Mouse (Mus musculus) lung, postnatal 36 days (tissue): Measurements from ENCODE around the gene Abcb10.
"Not testable (repeated sequence)": the region's sequence is repeated elsewhere in the genome, so short reads cannot be mapped to it uniquely, and the experiment has no call there.

Source experiments
- DNase-seq: peaks from one replicate; pipeline ENCODE4 v3.0.0; 2022; ENCODE audit warnings: mixed read lengths

The Abcb10 gene

DNA sequence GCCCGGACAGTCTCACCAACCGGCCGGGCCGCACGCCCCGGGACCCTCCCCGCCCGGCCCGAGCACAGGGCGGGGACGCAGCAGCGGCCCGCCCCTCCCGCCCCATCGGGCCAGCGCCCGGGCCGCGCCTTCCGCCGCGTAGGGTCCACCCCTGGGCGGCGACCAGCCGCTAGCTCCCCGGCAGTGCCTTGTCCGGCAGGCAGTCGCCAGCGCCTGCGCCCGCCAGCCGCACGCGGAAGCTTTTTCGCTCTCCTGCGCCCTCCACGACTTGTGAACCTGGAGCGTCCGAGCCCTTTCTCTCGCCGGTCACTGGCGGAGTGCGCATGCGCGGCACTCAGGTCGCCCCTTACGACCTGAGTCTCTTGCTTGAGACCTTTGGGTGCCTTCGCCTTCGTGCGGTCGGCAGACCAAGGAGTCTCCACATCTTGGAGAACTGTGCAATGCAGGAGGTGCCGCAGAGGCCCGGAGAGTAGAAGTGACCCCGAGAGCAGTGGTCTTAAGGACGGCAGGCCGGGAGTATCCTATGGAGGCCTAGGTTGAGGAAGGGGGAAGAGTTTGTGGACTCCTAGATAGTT lies at the start of gene Abcb10:
Abcb10 (minus strand) TSS at position 297 of the 575 bp plus-strand sequence.
- peak; percentile 94 for DNase-seq

GRCm38 (mm10) chr8:124027831-124028230 lies 44.9 kb upstream of the Abcb10 start:
- DNase-seq, result no peak

GRCm38 (mm10) chr8:124026265-124026664 lies 43.3 kb upstream of the Abcb10 start:
- not testable (repeated sequence) for DNase-seq

DNA sequence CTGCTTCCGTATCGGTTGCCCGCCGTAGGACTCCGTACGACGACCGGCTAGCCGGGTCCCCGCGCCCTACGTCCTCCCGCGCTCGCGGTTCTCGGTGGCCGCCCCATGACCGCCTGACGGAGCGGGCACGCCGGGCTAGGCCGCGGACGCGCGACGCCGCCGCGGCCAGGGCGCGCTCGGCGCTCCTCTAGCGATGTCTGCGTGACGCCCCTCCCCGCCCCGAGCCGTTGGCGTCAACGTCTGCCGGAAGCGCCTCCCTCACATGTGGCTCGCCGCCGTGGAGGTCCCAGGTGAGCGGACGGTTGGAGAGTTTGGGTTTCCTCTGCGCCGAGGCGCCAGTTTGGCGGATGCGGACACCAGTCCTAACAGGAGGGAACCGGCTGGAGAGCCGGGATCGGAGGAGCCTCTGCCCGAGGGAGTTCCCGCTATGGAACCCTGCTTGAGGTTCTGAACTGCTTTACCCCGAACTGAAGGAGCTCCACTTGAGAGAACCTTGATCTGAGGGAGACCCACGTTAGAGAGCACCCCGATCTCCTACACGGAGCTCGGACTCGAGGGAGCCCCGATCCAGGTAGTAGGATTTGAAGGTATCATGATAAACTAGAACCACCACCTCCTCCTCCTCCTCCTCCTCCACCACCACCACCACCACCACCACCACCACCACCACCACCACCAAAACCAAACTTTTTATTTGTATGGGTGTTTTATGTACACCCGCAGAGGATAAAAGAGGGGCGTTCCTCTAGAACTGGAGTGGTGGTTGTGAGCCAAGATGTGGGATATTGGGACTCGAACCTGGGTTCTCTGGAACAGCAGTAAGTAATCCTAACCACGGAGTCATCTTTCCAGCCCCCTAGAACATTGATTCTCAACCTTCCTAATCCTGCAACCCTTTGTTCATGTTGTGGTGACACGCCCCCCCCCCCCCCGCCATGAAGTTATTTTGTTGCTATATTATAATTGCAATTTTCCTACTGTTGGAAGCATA lies 38.6 kb upstream of the Abcb10 start, which contains the start of the genes Taf5l and Urb2:
Taf5l (minus strand) TSS at position 161 of the 991 bp plus-strand sequence.
Urb2 (plus strand) TSS at position 272 of the 991 bp plus-strand sequence.
- DNase-seq, result peak; percentile 92

DNA sequence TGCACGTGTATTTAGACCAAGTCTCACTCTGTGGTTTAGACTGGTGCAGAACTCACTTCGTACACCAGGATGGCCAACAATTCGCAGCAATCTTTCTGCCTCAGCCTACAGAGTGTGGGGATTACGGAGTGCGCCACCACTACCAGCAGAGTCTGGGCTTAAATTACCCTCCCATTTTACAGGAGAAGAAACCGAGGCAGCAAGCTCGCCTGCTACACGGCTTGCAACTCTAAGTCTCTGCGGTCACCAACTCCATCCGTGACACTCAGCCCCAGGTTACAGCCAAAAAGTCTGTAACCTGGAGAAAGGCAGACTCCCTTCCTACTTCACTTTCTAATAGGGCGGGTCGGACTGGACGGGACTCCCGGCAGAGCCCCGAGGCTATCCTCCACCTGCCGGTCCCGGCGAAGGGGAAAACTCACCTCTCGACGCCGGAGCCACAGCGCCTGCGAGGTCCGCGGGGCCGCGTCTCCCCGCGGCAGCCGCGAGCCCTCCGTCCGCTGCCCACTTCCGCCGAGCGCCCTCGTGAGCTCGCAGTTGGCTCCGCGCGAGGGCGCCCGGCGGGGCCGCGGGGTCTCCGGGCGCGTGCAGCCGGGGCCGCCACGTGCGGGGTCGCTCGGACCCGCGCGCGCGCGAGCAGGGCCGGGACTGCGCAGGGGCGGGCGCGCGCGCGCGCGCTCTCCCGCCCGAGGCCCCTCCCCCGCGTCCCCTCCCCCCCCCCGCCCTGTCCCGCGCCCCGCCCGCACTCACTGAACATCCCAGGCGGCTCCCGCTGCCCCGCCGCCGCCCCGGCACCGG lies 37.7 kb upstream of the Abcb10 start:
- peak; percentile 52 for DNase-seq

DNA sequence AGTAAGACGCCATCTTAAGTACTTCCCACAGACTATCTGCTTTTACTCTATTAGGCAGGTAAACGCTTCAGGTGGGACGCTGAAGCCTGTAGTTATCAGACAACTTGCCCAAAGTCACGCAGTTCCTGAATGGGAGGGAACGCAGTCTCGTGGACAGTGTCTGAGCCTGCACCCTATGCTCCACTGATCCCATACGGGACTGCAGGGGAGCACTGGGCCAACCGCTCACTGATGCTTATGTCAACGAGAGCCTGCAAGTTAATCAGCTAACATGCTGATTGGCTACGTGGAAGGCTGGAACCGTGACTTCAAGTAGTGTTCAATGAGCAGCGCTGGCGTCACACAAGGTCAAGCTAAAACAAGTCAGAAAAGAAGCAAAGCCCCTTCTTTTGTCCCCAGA lies 36.9 kb upstream of the Abcb10 start:
- DNase-seq, result peak; percentile 28

- no peak for DNase-seq
Observed at GRCm38 (mm10) chr8:124014751-124015150, 31.8 kb upstream of the Abcb10 start.

GRCm38 (mm10) chr8:124014299-124014698 lies 31.4 kb upstream of the Abcb10 start:
- not testable (repeated sequence) for DNase-seq

DNA sequence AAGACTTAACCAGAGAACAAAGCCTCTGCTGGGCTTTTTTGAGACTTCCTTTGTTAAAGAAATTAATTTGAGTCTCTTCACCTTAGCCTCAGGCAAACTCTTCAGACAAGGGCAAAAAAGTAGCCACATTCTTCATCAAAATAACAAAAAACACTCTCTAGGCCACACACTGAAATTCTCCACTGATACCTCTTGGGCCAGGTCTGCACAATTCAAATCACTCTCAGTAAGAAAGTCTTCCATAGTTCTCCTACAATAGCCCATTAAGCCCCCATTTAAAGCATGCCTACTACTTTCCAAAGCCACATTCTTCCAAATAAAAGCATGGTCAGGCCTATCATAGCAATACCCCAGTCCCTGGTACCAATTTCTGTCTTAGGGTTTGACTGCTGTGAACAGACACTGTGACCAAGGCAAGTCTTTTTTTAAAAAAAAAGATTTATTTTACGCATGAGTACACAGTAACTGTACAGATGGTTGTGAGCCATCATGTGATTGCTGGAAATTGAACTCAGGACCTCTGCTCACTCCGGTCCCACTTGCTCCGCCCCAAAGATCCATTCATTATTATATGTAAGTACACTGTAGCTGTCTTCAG lies 29.2 kb upstream of the Abcb10 start:
- DNase-seq, result no peak

GRCm38 (mm10) chr8:124011580-124011979 lies 28.7 kb upstream of the Abcb10 start:
- no peak for DNase-seq

DNA sequence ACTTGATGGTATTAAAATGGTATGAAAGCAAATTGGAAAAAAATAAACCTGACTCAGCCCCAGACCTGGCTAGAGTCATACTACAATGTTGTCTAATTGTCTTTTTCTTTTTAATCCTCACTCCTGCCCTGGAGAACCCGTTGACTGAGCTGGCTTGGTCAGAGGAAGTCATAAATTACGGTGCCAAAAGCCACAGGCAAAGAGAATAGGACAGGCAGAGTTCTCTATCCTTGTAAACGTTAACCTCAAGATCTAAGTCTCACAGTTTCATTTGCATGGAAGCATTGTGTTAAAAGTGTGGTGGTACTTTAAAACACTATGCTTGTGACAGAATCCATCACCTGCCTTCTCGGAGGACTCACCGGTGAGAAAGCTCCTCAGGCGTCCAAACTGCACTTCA lies 24.9 kb upstream of the Abcb10 start:
- DNase-seq, result no peak

GRCm38 (mm10) chr8:124002546-124003108 lies 19.7 kb upstream of the Abcb10 start:
- no peak for DNase-seq

DNA sequence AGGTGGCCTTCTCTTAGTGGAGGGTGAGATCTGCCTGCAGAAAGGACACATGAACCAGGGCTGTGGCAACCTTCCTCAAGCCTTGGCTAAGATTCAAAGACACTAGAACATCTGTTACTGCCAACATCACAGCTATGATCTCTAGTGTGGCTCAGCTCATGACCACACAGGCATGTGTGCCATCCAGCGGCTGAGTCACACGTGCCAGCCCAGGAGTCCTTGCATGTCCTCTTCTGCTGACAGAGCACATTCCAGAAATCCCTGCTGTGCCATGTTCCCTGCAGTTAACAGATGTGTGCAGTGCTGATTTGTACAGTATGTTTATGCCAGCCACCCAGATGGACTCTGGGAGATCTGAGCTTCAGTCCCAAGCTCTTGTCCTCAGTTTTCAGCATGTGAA lies 16.6 kb upstream of the Abcb10 start:
- DNase-seq, result no peak

GRCm38 (mm10) chr8:123993997-123994396 lies 11.1 kb upstream of the Abcb10 start:
- peak; percentile 40 for DNase-seq

GRCm38 (mm10) chr8:123993597-123993996 lies 10.7 kb upstream of the Abcb10 start:
- DNase-seq, result peak; percentile 18

GRCm38 (mm10) chr8:123992587-123992986 lies 9.7 kb upstream of the Abcb10 start:
- DNase-seq, result peak; percentile 32

DNA sequence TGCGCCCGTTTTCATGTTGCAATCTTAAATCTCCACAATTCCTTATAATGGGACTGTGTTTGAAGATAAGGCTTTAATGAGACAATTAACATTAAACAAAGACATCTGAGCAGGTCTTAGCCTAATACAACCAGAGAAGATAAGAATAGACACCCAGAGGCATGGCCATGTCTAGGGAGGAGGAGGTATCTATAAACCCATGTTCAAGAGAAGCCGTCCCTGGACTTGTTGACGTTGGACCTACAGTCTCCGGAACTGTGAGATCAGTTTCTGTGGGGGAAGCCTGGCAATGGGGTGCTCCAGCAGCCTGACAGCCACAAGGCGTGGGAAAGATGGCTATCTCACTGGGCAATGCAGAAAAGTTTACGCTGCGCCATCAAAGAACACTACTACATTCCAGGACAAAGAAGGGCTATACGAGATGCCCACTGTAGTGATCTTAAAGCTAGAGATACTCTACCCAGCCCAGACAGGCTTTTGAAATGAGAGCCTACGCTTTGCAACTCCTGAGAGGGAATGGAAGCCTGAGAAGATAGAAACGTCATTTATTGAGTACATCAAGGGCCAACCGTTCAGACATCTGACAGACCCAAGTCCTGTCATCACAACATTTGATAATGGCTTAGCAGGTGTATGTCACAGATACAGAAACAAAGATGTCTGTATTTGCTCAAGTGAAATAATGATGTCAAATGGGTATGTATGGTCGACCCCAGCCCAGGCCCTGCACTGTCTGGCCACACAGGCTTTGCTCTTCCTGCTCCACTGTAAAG lies 7.5 kb upstream of the Abcb10 start:
- DNase-seq, result no peak

GRCm38 (mm10) chr8:123989128-123989527 lies 6.2 kb upstream of the Abcb10 start:
- no peak for DNase-seq

- DNase-seq, result peak; percentile 38
Observed at GRCm38 (mm10) chr8:123988605-123989038, 5.7 kb upstream of the Abcb10 start.

DNA sequence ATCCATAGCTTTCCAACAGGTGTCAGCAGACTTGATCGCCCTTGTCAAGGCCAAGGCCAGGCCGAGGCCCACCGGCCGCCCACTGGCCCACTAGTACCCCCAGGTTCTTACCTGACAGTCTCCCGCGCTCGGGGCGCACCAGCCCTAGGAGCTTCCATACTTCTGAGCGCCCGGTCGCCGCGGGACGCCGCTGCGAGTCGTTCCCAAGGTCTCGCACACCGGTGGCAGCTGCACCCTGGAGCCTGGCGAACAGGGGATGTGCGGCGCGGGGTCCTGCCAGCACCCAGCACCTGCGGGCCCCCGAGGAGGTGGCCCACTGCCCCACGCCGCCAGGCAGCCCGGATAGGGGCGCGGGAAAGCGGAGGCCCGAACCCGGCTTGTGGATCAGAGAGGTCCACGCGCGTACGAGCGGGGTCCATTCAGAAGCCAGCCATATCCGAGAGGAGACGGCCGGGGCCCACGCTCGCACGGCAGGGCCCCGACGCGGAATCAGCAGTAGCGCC lies 580 bp downstream of the Abcb10 start:
- no peak for DNase-seq

DNA sequence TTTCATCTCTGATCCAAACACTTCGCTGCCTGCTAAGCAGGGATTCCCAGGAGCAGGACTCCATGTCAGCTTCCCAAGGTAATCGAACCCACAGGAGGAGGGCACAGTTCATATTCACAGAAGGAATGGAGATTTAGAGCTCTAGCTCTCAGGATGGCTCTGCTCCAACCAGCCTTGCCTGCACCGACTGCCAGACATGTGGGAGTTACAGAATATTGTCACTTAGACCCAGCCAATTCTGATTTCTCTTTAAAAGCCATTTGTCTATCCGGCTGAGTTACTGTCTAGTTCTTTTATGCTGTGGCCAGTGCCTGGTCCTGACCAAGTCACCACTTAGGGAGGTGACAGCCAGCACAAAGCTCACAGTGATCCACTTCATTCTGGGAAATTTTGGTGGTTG lies 1.2 kb downstream of the Abcb10 start:
- no peak for DNase-seq
